In genomic region chr19:42090637-42091141, GRCm38 (mm10) we compare ENCODE assay signal across 8 mouse cellular contexts. TPM values are rescaled to one million over a fixed set of nuclear protein-coding genes. Genes with fewer than 3 reads are reported as not detected.
A peak's percentile ranks its signal among the peaks of the same experiment; 100 is the strongest.
DNase-seq lines count a peak whose midpoint lies in the region; ATAC-seq and TF ChIP-seq lines count a peak whose summit lies in the region.

No protein-coding gene starts in this region.

- no peaks in the 10 kb centered on the region for H3K27me3 ChIP-seq in testis, adult 2 months (ENCODE audit: control insufficient read depth, insufficient read depth, low read length)

- peak overlapping the region; percentile 91 for H3K4me3 ChIP-seq in testis, adult 2 months (ENCODE audit: control insufficient read depth, low read depth, low read length)

- peak; percentile 41 for ATAC-seq in granulocyte monocyte progenitor cell, adult 5-6 weeks (replicated peaks; ENCODE audit: poor library complexity, severe bottlenecking)

- intact Hi-C loops in gastrocnemius, postnatal 36 days (cut with DNase I) = no loop called here

- no peak for TF ChIP-seq POLR2A in testis, adult 2 months (IDR thresholded peaks at IDR 0.05; ENCODE audit: control insufficient read depth, low read depth, low read length)

- peak; percentile 19 for DNase-seq in gastrocnemius, adult 18-20 months (ENCODE audit: low spot score)
- DNase-seq in gastrocnemius, postnatal 36 days = no peak
- DNase-seq in urinary bladder, postnatal 14 days (ENCODE audit: low spot score) = peak; percentile 16
- no peak for DNase-seq in urinary bladder, postnatal 25 days (ENCODE audit: low spot score)
- DNase-seq in lung, postnatal 10 days = peak; percentile 61
- DNase-seq in ovary, postnatal 36 days (ENCODE audit: low spot score) = no peak

- peak overlapping the region; percentile 91 for H3K27ac ChIP-seq in testis, adult 2 months (ENCODE audit: control insufficient read depth, insufficient read depth, low read depth, low read length)

- peaks cover 4% of the 10 kb centered on the region for H3K4me1 ChIP-seq in testis, adult 2 months (ENCODE audit: control insufficient read depth, insufficient read depth, low read length)

- TF ChIP-seq CTCF in testis, adult 2 months (IDR thresholded peaks at IDR 0.05; ENCODE audit: control insufficient read depth, insufficient read depth, insufficient replicate concordance, low read depth, low read length) = no peak

- no peaks in the 10 kb centered on the region for H3K36me3 ChIP-seq in testis, adult 2 months (ENCODE audit: control insufficient read depth, insufficient read depth, low read length)

RNA-seq across cellular contexts. Expression of gene Pi4k2a, which starts 0.4 kb away (rescaled TPM):
- 10 to 100 TPM; 13.0 to 13.7 TPM for total RNA-seq in gastrocnemius, adult 18-20 months (2021)
- total RNA-seq in gastrocnemius, postnatal 36 days (2021) = 10 to 100 TPM; 11.0 to 14.1 TPM
- 19.1 and 21.9 TPM in 2 replicates for total RNA-seq in granulocyte monocyte progenitor cell, adult 5-6 weeks (2014; fragmentation: Nextera tagmentation)
- 6.7 and 7.1 TPM in 2 replicates for total RNA-seq in granulocyte monocyte progenitor cell, adult 5-6 weeks (2017)
- 27.2 and 27.8 TPM in 2 replicates for polyA plus RNA-seq in testis, adult 2 months (2012; rRNA removed)

RNA-seq across cellular contexts. Expression of gene Morn4, which starts 4.5 kb away (rescaled TPM):
- 1 to 10 TPM; 4.0 to 4.5 TPM for total RNA-seq in gastrocnemius, adult 18-20 months (2021)
- 1 to 10 TPM; 2.1 to 2.6 TPM for total RNA-seq in gastrocnemius, postnatal 36 days (2021)
- 1.5 and 2.5 TPM in 2 replicates for total RNA-seq in granulocyte monocyte progenitor cell, adult 5-6 weeks (2014; fragmentation: Nextera tagmentation)
- total RNA-seq in granulocyte monocyte progenitor cell, adult 5-6 weeks (2017) = 0.09 and 0.72 TPM in 2 replicates
- polyA plus RNA-seq in testis, adult 2 months (2012; rRNA removed) = 190 TPM in 2 replicates

RNA-seq across cellular contexts. Expression of gene Avpi1, which starts 38.2 kb away (rescaled TPM):
- 10 to 100 TPM in 1 of 2 experiments, 1 to 10 TPM in 1; 9.1 to 10.4 TPM for total RNA-seq in gastrocnemius, adult 18-20 months (2021)
- 10 to 100 TPM in 1 of 2 experiments, 1 to 10 TPM in 1; 7.5 to 10.5 TPM for total RNA-seq in gastrocnemius, postnatal 36 days (2021)
- 9.9 and 12.0 TPM in 2 replicates for total RNA-seq in granulocyte monocyte progenitor cell, adult 5-6 weeks (2014; fragmentation: Nextera tagmentation)
- 4.5 and 10.7 TPM in 2 replicates for total RNA-seq in granulocyte monocyte progenitor cell, adult 5-6 weeks (2017)
- polyA plus RNA-seq in testis, adult 2 months (2012; rRNA removed) = 8.4 and 10.8 TPM in 2 replicates

RNA-seq across cellular contexts. Expression of gene 4933411K16Rik, which starts 38.6 kb away (rescaled TPM):
- under 1 TPM; 0.48 to 0.85 TPM for total RNA-seq in gastrocnemius, adult 18-20 months (2021)
- total RNA-seq in gastrocnemius, postnatal 36 days (2021) = under 1 TPM; 0.30 to 0.38 TPM
- not detected in 2 replicates for total RNA-seq in granulocyte monocyte progenitor cell, adult 5-6 weeks (2014; fragmentation: Nextera tagmentation)
- not detected in 2 replicates for total RNA-seq in granulocyte monocyte progenitor cell, adult 5-6 weeks (2017)
- 1,397 and 1,535 TPM in 2 replicates for polyA plus RNA-seq in testis, adult 2 months (2012; rRNA removed)

RNA-seq across cellular contexts. Expression of gene Hoga1, which starts 45.3 kb away (rescaled TPM):
- 1 to 10 TPM; 2.8 to 4.2 TPM for total RNA-seq in gastrocnemius, adult 18-20 months (2021)
- total RNA-seq in gastrocnemius, postnatal 36 days (2021) = 1 to 10 TPM; 2.9 to 3.7 TPM
- total RNA-seq in granulocyte monocyte progenitor cell, adult 5-6 weeks (2014; fragmentation: Nextera tagmentation) = not detected in 2 replicates
- total RNA-seq in granulocyte monocyte progenitor cell, adult 5-6 weeks (2017) = not detected in 2 replicates
- 10.8 and 11.7 TPM in 2 replicates for polyA plus RNA-seq in testis, adult 2 months (2012; rRNA removed)

Comparison
In these comparisons a context has a peak if more than half of its experiments do, and no peak if none do; other contexts are left out.
1. DNase-seq: peak in gastrocnemius, adult 18-20 months (single experiment), urinary bladder, postnatal 14 days (single experiment) and lung, postnatal 10 days (single experiment); none in gastrocnemius, postnatal 36 days (0 of 2), urinary bladder, postnatal 25 days (single experiment) and ovary, postnatal 36 days (single experiment).